Mouse (Mus musculus): Measurements from ENCODE around the gene Eml2.
"Not testable (repeated sequence)": the region's sequence is repeated elsewhere in the genome, so short reads cannot be mapped to it uniquely, and the experiment has no call there.

Gene Eml2

DNA sequence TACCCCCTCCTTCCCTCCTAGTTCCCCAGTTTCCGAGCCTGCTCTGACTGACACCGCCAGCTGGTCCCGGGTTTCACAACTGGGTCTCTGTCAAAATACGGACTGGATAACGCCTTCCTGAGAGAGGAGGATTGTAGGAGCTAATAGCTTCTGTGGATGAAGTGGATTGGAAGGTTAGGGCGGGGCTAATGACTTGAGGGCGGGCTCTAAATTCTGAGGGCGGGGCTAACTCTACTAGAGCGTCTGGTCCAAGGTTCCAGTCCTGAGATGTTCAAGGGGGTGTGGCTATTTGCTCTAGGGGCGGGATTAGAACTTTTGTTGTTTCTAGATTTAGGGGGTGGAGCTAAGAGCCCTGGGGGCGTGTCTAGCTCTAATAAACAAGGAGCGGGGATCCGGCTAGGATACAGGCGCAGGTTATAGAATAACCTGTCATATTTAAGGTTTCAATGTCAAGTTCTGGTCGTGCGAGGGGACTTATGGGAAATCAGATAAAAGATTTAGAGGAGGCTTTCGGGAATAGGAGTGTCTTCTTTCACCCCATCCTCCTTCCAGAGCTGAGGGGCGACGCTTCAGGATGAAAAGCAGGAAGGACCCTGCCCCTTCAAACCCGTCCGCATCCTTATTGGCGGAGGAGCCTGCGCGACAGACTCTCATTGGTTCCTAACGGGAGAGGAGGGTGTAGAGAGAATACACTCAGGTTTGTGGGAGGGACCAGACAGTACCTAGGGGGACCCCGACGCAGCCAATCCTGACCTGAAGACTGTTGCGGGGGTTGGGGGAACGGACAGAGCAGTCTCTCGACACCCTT is at the start of gene Eml2:
Eml2 (plus strand) TSS at position 714 of the 808 bp plus-strand sequence.
- CTCF ChIA-PET = interaction anchor here (0.6 kb wide), 1 partner anchor 22 kb away, joined by 5 read pairs; no protein-coding TSS in a partner anchor

DNA sequence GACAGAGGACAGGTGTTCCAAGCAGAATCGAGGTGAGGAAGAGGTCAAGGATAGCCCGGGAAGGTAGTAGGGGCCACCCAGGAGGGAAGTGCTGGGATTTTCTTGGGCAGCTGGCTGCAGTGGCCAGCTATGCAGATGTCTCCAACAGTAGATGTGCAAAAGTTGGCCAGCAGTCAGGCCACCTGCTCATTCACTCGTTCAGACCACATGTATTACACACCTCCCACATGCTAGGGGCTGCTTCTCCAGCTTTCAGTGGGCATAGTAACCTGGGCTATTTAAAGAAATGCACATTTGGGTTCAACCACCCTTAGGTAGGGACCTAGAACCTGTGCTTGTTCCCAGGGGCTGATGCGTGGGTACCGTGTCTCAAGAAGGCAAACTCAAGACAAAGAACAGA is 48.5 kb upstream of the Eml2 start:
- CTCF ChIA-PET = interaction anchor here (0.6 kb wide), 1 partner anchor 10 kb away, joined by 12 read pairs; no protein-coding TSS in a partner anchor

DNA sequence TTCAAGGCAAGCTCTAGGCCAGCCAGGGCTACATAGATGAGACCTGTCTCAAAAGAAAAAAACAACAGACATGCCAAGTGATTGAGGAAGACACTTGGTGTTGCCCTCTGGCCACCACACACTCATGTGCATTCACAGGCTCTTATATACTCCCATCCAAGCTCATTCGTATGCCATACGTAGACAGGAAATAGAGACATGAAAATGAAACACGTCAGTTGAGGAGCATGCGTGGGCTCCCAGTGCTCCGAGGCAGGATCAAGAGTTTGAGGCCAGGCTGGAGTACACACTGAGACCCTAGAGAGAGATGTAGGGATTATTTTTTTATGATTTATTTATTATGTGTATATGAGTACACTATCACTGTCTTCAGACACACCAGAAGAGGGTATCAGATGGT is 46.8 kb upstream of the Eml2 start:
- CTCF ChIA-PET = no interaction called here

DNA sequence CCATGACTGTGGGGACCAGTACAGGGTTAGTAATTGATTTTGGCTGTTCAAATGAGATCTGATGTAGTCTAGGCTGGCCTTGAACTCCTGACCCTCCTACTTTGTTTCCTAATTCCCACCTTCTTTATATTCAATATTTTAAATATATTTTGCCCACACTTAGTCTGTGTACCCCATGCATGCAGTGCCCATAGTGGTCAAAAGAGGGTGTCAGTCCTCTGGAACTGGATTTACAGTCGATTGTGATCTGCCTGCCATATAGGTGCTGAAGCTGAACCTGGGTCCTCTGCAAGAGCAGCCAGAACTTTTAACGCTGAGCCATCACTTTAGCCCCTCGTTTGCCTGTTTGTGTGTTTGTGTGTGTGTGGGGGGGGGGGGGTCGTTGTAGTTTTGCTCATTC is 45.6 kb upstream of the Eml2 start:
- CTCF ChIA-PET = no interaction called here

DNA sequence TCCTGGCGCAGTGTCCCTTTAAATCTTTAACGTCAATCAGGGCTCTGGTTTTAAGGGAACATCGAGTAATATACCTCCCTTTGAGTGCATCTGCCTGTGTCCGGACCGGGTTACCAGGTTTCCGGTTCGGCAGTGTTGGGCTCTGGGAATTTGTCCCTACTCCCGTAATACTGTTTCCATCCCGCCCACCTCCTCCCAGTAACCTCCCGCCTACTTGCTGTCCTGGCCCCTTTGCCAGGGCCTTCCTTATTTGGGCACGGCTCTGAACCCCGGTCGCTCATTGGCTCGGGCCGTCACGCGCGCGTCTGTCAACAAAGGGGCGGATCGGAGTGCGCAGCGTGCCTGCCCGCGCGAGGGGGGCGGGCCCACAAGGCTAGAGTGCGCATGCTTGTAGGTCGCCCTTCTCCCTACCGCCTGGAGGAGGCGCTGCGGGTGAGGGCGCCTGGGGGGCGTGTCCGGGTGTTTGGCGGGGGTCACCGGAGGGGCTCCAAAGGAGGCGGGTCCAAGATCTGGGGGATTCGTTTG is 44.8 kb upstream of the Eml2 start:
- CTCF ChIA-PET = no interaction called here

DNA sequence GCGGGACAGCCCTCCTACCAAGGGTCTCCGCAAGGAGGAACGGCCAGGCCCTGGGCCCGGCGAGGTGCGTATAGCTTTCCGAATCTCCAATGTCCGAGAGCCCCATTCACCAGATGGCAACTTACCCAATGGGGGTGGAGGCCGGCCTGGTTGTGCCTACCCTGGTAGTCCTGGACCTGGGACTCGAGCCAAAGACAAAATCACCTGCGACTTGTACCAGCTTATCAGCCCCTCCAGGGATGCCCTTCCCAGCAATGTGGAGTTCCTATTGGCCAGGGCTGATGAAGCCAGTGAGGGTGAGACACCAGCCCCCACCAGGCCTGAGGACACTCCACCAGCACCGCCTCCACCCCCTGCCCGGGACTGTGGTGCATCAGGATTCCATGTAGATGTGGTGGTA is 40.1 kb upstream of the Eml2 start:
- CTCF ChIA-PET = interaction anchor here (0.6 kb wide), 1 partner anchor 50 kb away, joined by 8 read pairs; no protein-coding TSS in a partner anchor

DNA sequence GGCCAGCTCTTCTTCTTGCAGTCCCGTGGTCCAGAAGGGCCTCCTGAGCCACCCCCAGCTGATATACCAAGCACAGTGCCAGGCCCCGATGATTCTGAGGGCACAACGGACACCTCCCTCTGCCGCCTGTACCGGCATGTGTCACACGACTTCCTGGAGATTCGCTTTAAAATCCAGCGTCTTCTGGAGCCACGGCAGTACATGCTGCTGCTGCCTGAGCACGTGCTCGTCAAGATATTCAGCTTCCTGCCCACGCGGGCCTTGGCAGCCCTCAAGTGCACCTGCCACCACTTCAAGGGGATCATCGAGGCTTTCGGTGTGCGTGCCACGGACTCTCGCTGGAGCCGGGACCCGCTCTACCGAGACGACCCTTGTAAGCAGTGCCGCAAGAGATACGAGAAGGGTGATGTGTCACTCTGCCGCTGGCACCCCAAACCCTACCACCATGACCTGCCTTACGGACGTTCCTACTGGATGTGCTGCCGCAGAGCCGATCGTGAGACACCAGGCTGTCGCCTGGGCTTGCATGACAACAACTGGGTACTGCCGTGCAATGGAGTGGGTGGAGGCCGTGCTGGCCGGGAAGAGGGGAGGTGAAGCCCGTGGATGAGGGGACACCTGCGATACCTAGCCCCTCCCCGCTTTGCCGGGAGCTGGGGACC is 39.4 kb upstream of the Eml2 start:
- CTCF ChIA-PET = no interaction called here

DNA sequence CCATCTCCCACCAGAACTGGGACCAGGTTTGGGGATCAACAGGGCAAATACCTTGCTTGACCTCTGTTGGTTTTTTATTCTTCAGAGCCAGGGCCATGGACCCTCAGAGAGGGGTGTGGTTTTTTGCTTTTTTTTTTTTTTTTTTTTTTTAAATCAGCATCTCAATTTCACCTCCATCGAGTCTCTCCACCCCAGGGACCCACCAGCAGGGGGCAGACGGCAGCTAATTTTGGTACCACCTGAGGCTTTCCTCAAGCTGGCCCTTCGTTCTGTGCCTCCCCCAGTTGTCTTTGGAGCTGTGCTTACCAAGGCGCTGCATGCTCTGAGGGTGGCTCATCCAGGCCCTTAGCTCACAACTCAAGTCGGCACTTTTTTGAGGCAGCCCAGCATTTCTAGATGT is 38.8 kb upstream of the Eml2 start:
- CTCF ChIA-PET = interaction anchor here (0.6 to 0.7 kb wide), 3 partner anchors 10 to 273 kb away, joined by 3 to 19 read pairs (median 12); no protein-coding TSS in a partner anchor

DNA sequence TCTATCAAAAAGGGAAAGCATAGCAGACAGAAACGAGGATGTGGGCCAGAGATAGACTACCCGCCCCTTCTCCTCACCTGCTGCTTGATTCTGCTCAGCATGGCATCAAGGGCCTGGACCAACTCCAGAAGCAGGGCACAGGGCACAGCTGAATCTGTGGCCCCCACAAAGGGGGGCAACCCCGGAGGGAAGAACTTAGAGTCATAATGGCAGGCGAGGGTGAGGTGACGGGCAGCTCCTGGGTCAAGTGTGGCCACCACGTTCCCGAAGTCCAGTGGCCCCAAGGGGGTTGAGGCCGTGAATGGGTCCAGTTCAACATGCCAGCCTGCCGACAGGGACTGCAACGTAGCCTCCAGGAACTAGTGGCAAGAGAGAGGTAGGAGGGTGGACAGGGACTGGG is 29.4 kb upstream of the Eml2 start:
- CTCF ChIA-PET = interaction anchor here (0.6 kb wide), 1 partner anchor 19 kb away, joined by 3 read pairs; the partner anchor contains the start of gene Gipr

DNA sequence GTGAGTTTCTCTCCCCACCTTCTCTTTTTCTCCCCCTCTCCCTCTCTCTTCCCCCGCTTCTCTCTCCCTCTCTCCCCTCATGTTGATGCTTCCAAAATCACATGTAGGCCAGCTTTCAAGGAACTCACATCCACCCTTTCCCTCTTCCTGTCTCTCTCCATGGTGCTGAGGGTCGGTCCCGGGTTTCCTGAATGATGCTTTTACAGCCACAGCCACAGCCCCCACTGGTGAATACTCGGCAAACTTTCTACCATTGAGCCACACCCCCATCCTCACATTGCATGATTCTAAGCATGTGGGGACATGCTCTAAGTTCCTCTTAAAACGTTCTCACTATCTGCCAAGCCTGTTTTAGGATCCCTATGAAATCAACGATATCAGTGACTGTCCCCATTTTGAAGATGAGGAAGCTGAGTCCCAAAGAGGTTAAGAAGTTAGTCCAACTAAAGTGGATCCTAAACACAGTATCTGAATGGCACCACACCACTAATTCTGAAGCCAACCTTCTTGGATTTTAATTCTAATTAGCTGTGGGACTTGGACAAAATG is 28.6 kb upstream of the Eml2 start:
- CTCF ChIA-PET = no interaction called here

DNA sequence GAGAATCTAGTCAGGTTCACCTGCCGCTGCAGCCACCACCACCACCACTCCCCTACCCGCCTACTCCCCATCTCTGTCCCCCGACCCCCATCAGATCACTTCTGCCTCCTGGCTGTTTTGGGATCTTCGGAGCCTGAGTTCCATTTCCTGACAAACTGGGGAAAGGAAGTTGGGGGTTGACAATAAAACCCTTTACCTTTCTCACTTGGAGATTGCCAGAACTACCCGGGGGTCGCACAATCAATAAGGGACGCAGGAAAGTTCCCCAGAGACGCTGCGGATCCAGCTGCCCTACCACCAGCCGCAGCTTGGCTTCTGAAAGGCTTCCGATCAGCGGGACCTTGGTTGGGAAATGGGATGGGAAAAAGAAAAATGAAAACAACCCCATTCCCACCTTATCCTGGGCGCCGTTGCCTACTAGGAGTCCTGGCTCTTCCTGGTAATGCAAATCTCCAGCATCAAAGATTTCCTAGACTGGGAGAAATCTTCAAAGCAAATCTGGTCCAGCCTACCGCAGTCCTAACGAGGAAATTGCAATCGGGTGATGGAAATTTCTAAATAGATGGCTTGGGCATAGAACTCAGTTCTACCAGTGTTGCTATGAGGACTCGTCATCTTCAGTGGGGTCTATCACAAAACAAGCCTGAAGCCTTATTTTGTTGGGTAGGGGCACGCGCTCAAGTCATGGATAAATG is 27.9 kb upstream of the Eml2 start:
- CTCF ChIA-PET = no interaction called here

DNA sequence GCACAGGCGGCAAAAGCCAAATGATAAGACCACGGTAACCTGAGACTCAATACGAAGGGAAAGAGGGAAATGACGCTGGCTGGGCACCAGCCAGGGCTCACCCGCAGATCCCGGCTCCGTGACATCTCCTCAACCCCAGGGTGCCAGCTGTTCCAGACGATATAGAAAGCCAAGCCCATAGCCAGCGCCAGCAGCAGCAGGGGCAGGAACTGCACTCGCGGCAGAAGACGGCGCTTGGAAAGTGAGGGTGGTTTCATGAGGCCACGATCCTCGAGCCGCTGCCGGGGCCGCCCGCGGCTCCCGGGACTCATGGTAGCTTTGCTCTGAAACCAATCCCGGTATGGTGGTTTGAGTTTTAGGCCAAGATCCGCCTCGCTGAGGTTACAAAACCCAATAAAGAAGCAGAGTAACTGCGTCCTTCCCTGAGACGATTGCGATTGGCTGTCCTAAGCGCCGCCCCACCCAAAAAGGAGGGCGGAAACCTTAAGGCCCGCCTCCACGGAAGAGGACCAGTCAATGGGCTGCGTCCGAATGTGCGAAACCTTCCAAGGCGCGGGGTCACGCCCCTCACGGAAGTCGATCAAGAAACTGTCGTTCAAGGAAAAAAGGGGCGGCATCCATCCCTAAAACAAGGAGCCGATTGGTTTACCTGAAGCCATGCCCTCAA is 27.2 kb upstream of the Eml2 start, which contains the start of gene Qpctl:
Qpctl (minus strand) TSS at position 417 of the 667 bp plus-strand sequence.
- CTCF ChIA-PET = no interaction called here

DNA sequence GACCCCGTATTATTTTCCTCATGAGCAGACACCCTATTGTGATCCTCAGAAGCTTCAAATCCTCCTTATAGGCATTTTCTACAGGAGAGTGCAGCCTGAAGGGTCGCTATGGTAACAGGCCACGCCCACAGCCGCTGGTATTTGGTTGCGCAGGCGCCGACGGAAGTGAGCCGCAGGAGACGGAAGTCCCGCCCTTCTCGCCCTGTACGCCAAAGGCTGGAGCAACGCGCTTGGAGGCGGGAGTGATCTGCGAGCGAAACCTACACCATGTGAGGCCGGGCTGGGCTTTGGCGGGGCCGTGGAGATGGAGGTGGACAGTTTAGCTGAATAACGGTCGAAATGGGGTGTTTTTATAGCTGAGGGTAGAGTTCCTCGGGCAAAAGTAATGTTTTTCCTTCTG is 26.6 kb upstream of the Eml2 start, which contains the start of gene Snrpd2:
Snrpd2 (plus strand) TSS at position 97 of the 400 bp plus-strand sequence.
- CTCF ChIA-PET = no interaction called here

DNA sequence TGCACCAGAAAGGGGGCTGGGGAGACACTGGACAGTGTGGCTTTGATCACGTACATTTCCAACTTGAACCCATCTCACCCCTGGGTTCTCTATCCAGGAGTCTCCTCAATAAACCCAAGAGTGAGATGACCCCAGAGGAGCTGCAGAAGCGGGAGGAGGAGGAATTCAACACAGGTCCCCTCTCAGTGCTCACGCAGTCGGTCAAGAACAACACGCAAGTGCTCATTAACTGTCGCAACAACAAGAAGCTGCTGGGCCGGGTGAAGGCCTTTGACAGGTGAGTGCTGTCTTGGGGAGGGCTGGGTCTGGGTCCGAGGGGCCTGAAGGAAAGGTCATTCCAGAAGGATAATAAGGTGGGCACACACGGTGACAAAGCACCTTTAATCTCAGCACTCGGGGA is 25.1 kb upstream of the Eml2 start:
- CTCF ChIA-PET = not testable (repeated sequence)

DNA sequence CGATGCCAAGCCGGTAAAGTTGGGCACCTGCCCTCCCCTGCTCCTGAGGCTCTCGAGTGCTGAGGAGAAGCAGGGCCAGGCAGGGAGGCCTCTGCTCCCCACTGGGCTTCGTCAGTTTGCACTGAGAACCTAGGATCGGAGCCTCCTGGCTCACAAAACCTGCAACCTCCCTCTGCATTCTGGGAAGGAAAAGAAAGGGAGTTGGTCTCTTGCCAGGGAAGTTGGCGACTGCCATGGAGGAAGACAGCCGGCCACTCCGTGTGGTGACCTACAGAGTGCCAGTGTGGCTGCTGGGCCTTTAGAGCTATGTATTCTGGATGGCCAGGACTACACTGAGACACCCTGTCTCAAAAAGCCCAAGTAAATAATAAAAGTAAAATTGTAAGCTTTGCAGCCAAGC is 21.4 kb upstream of the Eml2 start:
- CTCF ChIA-PET = no interaction called here

DNA sequence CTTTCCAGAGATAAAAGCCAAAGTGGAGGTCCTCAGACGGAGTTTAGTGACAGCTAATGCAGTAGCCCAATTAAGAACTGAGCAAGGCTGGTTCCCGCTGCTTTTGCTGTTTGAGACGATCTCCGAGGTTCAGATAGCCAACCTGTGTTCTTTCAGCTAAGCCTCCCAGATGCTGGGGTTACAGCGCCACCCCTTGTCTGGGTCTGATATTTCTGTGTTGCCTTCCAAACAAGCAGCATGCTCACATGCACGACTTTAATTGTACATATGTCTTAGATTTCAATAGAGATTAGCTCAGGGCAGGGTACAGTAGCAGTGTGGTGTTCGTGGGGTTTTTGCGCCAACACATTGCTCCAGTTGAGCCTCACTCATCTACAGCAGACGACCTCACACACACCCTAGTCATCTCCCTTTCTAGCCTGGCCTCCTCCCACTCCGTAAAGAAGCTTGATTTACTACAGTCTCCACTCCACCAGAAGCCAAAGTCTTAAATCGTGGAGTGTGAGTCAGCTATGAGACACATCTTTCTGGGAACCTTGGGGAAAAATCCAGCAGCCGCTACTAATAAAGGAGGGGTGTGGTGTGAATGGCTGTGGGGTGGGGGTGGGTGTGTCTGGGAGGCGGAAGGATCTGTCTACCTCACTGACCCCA is 20.3 kb upstream of the Eml2 start:
- CTCF ChIA-PET = interaction anchor here (0.6 to 0.8 kb wide), 3 partner anchors 17 to 87 kb away, joined by 3 to 20 read pairs (median 6); no protein-coding TSS in a partner anchor

DNA sequence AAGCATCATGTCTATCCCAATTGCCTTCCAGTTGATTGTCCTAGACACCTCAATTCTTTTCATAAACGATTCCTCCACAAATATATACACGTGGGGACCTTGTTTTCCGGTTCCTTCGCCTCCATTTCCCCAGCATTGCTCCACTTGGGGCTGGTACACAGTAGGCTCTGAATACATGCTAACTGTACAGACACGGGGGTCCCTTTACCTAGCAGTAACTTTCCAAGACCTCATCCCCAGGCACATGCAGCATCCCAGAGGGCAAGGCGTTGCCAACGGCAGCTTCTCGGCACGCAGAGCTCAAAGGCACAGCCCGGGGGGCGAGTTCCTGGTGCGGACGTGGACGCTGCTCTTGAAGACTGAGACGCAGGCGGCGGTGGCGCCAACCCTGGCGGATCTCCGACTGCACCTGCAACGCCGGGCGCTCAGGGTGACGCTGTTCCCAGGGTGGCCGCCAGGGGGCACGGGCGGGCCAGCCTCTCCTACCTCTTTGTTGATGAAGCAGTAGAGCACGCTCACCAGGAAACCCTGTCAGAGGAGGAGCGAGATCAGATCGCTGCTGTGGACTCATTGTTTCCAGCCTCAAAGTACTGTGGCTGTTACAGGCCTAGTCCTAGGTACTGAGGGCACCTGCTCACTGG is 18.9 kb upstream of the Eml2 start:
- CTCF ChIA-PET = no interaction called here

DNA sequence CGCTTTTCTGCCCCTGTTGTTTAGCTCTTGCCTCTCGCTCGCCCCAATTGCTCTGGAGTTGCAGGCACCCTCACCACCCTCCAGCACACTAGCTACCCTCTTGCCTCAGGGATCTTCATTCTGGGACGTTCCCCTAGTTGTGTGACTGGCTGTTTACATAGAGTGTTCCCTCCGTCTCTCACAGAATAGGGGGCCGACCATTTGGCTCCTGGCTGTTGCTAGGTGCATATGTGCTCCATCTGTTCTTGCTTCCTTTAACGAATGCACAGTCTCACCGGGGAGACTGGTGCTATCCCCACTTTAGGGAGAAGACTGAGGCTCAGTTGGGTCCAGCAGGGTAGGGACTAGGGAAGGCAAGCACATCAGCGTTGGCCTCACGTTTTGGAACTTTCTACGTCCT is 17.6 kb upstream of the Eml2 start:
- CTCF ChIA-PET = interaction anchor here (0.7 kb wide), 1 partner anchor 148 kb away, joined by 3 read pairs; no protein-coding TSS in a partner anchor

DNA sequence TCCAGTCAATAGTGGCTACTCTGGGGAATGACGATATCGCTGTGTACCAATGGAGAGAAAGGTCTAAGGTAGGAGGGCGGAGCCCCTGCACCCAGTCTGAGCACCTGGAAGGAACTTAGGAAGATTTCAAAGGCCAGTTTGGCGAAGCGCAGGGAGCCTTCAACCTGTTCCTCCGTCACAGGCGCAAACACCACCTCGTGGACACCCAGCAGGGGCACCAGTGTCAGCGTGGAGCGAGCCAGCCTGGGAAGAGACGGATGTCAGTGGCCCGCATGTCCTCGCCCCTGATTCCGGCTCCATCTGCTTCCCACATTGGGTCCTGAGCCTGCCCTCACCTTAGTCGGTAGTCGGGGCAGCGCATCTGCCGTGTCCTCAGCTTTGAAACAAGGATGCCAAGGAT is 16.8 kb upstream of the Eml2 start:
- CTCF ChIA-PET = interaction anchor here (0.7 kb wide), 1 partner anchor 147 kb away, joined by 3 read pairs; no protein-coding TSS in a partner anchor

DNA sequence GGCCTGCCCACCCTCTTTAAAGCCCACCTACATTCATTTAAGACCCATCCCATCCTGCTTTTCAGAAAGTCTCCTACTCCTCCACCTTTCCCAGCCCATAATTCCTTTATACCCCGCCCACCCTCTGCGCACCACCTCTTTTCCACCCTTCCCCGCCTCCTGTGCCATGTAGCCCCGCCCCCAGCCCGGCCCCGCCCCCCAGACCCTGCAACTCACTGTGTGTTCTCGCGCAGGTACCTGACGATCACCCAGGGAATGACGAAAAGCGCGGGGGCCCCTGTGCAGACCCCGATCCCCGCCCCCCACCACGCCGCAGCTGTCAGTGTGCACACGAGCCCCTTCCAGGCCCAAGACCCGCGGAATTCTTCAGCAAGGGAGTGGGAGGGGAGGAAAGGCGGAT is 16.1 kb upstream of the Eml2 start:
- CTCF ChIA-PET = no interaction called here
